Mouse (Mus musculus) lung, embryonic 14.5 days (tissue): ENCODE results near the gene Bach2. TPM values are rescaled to one million over a fixed set of nuclear protein-coding genes. Genes with fewer than 3 reads are reported as not detected.

Experiments
- ATAC-seq: fragments of 200-750 bp; cut with Nextera tagmentation; 2 replicates; pipeline ENCODE4 v1.8.0; 2017; ENCODE audit warnings: mild to moderate bottlenecking, moderate TSS enrichment, moderate library complexity; ENCODE audit not compliant: insufficient read depth
- DNase-seq: peaks from one replicate; pipeline ENCODE4 v3.0.0-alpha.2; 2015
- H3K27ac ChIP-seq: fragments of 300-500 bp; sonication (generic); 2 replicates; pipeline ENCODE4 v1.5.1; 2014; ENCODE audit warnings: low read depth, mild to moderate bottlenecking, moderate library complexity
- H3K27me3 ChIP-seq: fragments of 300-500 bp; sonication (generic); 2 replicates; pipeline ENCODE4 v1.6.1; 2014; ENCODE audit warnings: low read length, control low read depth; ENCODE audit not compliant: insufficient read depth
- H3K36me3 ChIP-seq: fragments of 300-500 bp; sonication (generic); 2 replicates; pipeline ENCODE4 v1.6.1; 2014; ENCODE audit warnings: control low read depth; ENCODE audit not compliant: insufficient read depth
- H3K4me1 ChIP-seq: fragments of 300-500 bp; sonication (generic); 2 replicates; pipeline ENCODE4 v1.6.1; 2014; ENCODE audit warnings: antibody characterized with exemption, control low read depth; ENCODE audit not compliant: insufficient read depth
- H3K4me2 ChIP-seq: fragments of 300-500 bp; sonication (generic); 2 replicates; pipeline ENCODE4 v1.6.1; 2014; ENCODE audit warnings: mild to moderate bottlenecking
- H3K4me3 ChIP-seq: fragments of 300-500 bp; sonication (generic); 2 replicates; pipeline ENCODE4 v1.5.1; 2014; ENCODE audit warnings: low read depth, low read length
- H3K9ac ChIP-seq: fragments of 300-500 bp; sonication (generic); 2 replicates; pipeline ENCODE4 v1.6.1; 2014
- H3K9me3 ChIP-seq: fragments of 300-500 bp; sonication (generic); 2 replicates; pipeline ENCODE4 v1.6.1; 2016; ENCODE audit warnings: low read depth, low read length, control low read depth
- CTCF ChIP-seq: IDR thresholded peaks from 2 replicates; pipeline ENCODE4 v1.5.1; 2016; ENCODE audit warnings: antibody characterized with exemption, low read depth
- WGBS: fragments of 180-500 bp; shearing (Covaris S2); extraction: QIAGEN DNeasy Blood & Tissue Kit; methylation state at CpG from one replicate; pipeline ENCODE4 v1.1.7; 2014; 5-methylcytosine and 5-hydroxymethylcytosine counted together
- polyA plus RNA-seq: library from polyadenylated mRNA; unstranded; fragments of >200 nt; fragmentation: Nextera tagmentation; extraction: Ambion mirVana; gene quantifications from 2 replicates; pipeline ENCODE4 v1.2.1, GENCODE M21; 2014

The Bach2 gene
- polyA plus RNA-seq, 1 experiment from 2014 or later: 16.1 TPM

- peak overlapping the region; percentile 57 for H3K4me2 ChIP-seq
- H3K27me3 ChIP-seq: no peaks in the 10 kb centered on the region
- no peak for TF ChIP-seq CTCF
- no peaks in the 10 kb centered on the region for H3K36me3 ChIP-seq
- WGBS: under 1% methylated on average over 8 of the region's 8 CpGs
- peaks cover 65% of the 10 kb centered on the region for H3K4me1 ChIP-seq
- H3K9me3 ChIP-seq: no peaks in the 10 kb centered on the region
- H3K9ac ChIP-seq: no peak overlapping the region
- DNase-seq: peak; percentile 98
- H3K27ac ChIP-seq: peak overlapping the region; percentile 95
- peak; percentile 82 for ATAC-seq
- no peak overlapping the region for H3K4me3 ChIP-seq
These were observed 65.1 kb downstream of the Bach2 start for GRCm38 (mm10) chr4:32303674-32304073.

GRCm38 (mm10) chr4:32304221-32304703 is 65.7 kb downstream of the Bach2 start:
- Histone ChIP-seq H3K9me3 (no peaks in the 10 kb centered on the region), H3K27ac (peak overlapping the region; percentile 95), H3K4me1 (peaks cover 61% of the 10 kb centered on the region), H3K9ac (no peak overlapping the region), H3K4me3 (no peak overlapping the region; the same call in 1 of the 2 replicates), H3K27me3 (no peaks in the 10 kb centered on the region), H3K4me2 (peak overlapping the region; percentile 57), H3K36me3 (no peaks in the 10 kb centered on the region)
- DNase-seq (peak; percentile 76), ATAC-seq (peak; percentile 25)
- 10% methylated on average over 6 of the region's 6 CpGs for WGBS
- no peak for TF ChIP-seq CTCF

GRCm38 (mm10) chr4:32305036-32305615 is 66.5 kb downstream of the Bach2 start:
- TF ChIP-seq CTCF: no peak
- no peak overlapping the region; the same call in 1 of the 2 replicates for H3K4me3 ChIP-seq
- no peaks in the 10 kb centered on the region for H3K36me3 ChIP-seq
- peaks cover 59% of the 10 kb centered on the region for H3K4me1 ChIP-seq
- H3K27me3 ChIP-seq: no peaks in the 10 kb centered on the region
- peak; percentile 56 for DNase-seq
- no peak for ATAC-seq
- peak overlapping the region; percentile 95 for H3K27ac ChIP-seq
- no peaks in the 10 kb centered on the region for H3K9me3 ChIP-seq
- H3K9ac ChIP-seq: no peak overlapping the region
- 32% methylated on average over 18 of the region's 18 CpGs for WGBS
- peak overlapping the region; percentile 57 for H3K4me2 ChIP-seq

- H3K27me3 ChIP-seq: no peaks in the 10 kb centered on the region
- H3K27ac ChIP-seq: peak overlapping the region; percentile 95
- H3K9me3 ChIP-seq: no peaks in the 10 kb centered on the region
- ATAC-seq (no peak), DNase-seq (no peak)
- WGBS: 62% methylated on average over 6 of the region's 6 CpGs
- no peak overlapping the region for H3K9ac ChIP-seq
- TF ChIP-seq CTCF: no peak
- no peak overlapping the region for H3K4me3 ChIP-seq
- peak overlapping the region; percentile 57 for H3K4me2 ChIP-seq
- H3K36me3 ChIP-seq: no peaks in the 10 kb centered on the region
- peaks cover 56% of the 10 kb centered on the region for H3K4me1 ChIP-seq
These were observed 67.1 kb downstream of the Bach2 start for GRCm38 (mm10) chr4:32305683-32306082.

- ATAC-seq (peak; percentile 56; the same call in 1 of the 2 replicates), DNase-seq (peak; percentile 75)
- Histone ChIP-seq H3K36me3 (no peaks in the 10 kb centered on the region), H3K27me3 (no peaks in the 10 kb centered on the region), H3K4me3 (no peak overlapping the region), H3K9me3 (no peaks in the 10 kb centered on the region), H3K9ac (no peak overlapping the region), H3K27ac (peak overlapping the region; percentile 95), H3K4me2 (peak overlapping the region; percentile 34; the same call in 1 of the 2 replicates), H3K4me1 (peaks cover 56% of the 10 kb centered on the region)
- no peak for TF ChIP-seq CTCF
- 1% methylated on average over 3 of the region's 3 CpGs for WGBS
These were observed 67.7 kb downstream of the Bach2 start for GRCm38 (mm10) chr4:32306169-32306792.

- Histone ChIP-seq H3K27ac (peak overlapping the region; percentile 2; the same call in 1 of the 2 replicates), H3K4me2 (no peak overlapping the region), H3K4me3 (no peak overlapping the region), H3K36me3 (no peaks in the 10 kb centered on the region), H3K9ac (no peak overlapping the region), H3K4me1 (peaks cover 50% of the 10 kb centered on the region), H3K27me3 (no peaks in the 10 kb centered on the region), H3K9me3 (no peaks in the 10 kb centered on the region)
- 25% methylated on average over 5 of the region's 5 CpGs for WGBS
- DNase-seq (peak; percentile 56), ATAC-seq (no peak)
- TF ChIP-seq CTCF: no peak
These were observed 68.6 kb downstream of the Bach2 start for GRCm38 (mm10) chr4:32307215-32307614.

- peaks cover 16% of the 10 kb centered on the region for H3K4me1 ChIP-seq
- no peak for TF ChIP-seq CTCF
- H3K27ac ChIP-seq: no peak overlapping the region
- H3K4me3 ChIP-seq: no peak overlapping the region
- no peak overlapping the region for H3K4me2 ChIP-seq
- WGBS: 33% methylated on average over 10 of the region's 10 CpGs
- H3K36me3 ChIP-seq: peaks cover 4% of the 10 kb centered on the region
- ATAC-seq (no peak), DNase-seq (no peak)
- H3K9me3 ChIP-seq: peaks cover 5% of the 10 kb centered on the region; the same call in 1 of the 2 replicates
- no peaks in the 10 kb centered on the region for H3K27me3 ChIP-seq
- no peak overlapping the region for H3K9ac ChIP-seq
These were observed 73.8 kb downstream of the Bach2 start for GRCm38 (mm10) chr4:32312171-32312946.
